Mouse (Mus musculus): ENCODE results near the gene Pakap. TPM values are rescaled to one million over a fixed set of nuclear protein-coding genes. Genes with fewer than 3 reads are reported as not detected.

Pakap gene
- total RNA-seq, 2 experiments from 2014 or later, result not detected

GRCm38 (mm10) chr4:57614686-57615085 is 46.7 kb downstream of the Pakap start:
- ATAC-seq (replicated peaks; ENCODE audit: low FRiP score, low TSS enrichment, poor library complexity, severe bottlenecking), result no peak

- ATAC-seq (replicated peaks; ENCODE audit: low FRiP score, low TSS enrichment, poor library complexity, severe bottlenecking), result no peak
Observed at GRCm38 (mm10) chr4:57618743-57619142, 50.8 kb downstream of the Pakap start.

DNA sequence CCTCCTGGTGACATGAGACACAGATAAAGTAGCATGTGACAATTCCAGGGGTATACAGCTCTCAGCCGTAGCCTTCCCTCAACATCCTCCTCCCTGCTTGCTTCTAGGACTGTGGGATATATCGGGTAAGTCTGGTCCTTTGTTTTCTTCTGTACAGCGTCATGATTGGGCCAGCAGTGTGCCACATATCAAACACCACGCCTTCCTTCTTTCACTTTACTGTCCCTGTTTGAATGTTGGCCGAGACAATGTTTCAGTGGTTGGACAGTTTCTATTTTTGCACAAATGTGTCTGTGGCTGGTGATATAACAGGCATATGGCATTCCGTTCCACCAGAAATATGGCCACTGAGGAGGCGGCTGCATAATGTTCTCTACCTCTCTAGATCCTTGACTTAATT is 54.8 kb downstream of the Pakap start:
- ATAC-seq (replicated peaks; ENCODE audit: low FRiP score, low TSS enrichment, poor library complexity, severe bottlenecking), result no peak

GRCm38 (mm10) chr4:57624819-57625218 is 56.8 kb downstream of the Pakap start:
- no peak for ATAC-seq (replicated peaks; ENCODE audit: low FRiP score, low TSS enrichment, poor library complexity, severe bottlenecking)

GRCm38 (mm10) chr4:57625306-57625705 is 57.3 kb downstream of the Pakap start:
- ATAC-seq (replicated peaks; ENCODE audit: low FRiP score, low TSS enrichment, poor library complexity, severe bottlenecking), result no peak

DNA sequence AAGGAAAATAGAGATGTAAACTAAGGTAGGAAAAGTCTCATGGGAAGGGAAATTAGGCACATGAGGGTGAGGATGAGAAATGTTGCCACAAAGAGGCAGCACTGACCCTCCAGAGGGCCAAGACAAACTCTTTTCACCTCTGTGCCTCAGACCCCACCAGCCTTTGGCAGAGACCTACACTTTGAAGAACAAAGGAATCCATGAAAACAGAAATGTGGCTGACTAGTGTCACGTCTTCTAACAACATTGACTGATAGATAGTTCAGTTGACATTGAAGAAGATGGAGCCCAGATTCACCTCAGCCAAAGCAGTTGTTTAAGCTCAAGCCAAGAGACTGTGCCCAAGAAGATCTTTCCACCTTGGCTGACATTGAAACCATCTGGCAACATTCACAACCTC is 57.8 kb downstream of the Pakap start:
- no peak for ATAC-seq (replicated peaks; ENCODE audit: low FRiP score, low TSS enrichment, poor library complexity, severe bottlenecking)

- ATAC-seq (replicated peaks; ENCODE audit: low FRiP score, low TSS enrichment, poor library complexity, severe bottlenecking), result no peak
Observed at GRCm38 (mm10) chr4:57626921-57627320, 58.9 kb downstream of the Pakap start.

DNA sequence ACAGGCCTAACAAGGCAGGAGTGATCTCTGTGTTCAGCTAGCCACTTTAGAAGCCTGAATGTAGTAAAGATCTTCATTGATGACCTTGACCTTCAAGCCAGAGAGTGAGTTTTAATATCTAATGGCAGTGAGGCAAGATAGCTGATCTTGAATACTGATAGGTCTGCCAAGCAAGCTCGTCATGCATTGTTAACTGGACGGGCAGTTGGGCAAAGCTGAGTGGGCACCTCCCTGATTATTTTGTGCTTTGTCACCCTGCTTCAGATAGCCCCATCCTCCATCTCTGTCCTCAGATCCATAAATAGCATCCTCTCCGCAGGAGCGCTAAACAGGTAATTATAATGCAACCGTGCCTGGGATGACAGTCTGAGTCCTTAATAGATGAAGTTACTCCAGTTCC is 64.4 kb downstream of the Pakap start:
- ATAC-seq (replicated peaks; ENCODE audit: low FRiP score, low TSS enrichment, poor library complexity, severe bottlenecking), result no peak

GRCm38 (mm10) chr4:57633052-57633451 is 65.1 kb downstream of the Pakap start:
- ATAC-seq (replicated peaks; ENCODE audit: low FRiP score, low TSS enrichment, poor library complexity, severe bottlenecking), result no peak

GRCm38 (mm10) chr4:57634956-57635355 is 67.0 kb downstream of the Pakap start:
- ATAC-seq (replicated peaks; ENCODE audit: low FRiP score, low TSS enrichment, poor library complexity, severe bottlenecking), result no peak

GRCm38 (mm10) chr4:57636782-57637482 is 69.0 kb downstream of the Pakap start:
- no peak for ATAC-seq (replicated peaks; ENCODE audit: low FRiP score, low TSS enrichment, poor library complexity, severe bottlenecking)

GRCm38 (mm10) chr4:57637636-57638386 is 69.8 kb downstream of the Pakap start:
- no peak for ATAC-seq (replicated peaks; ENCODE audit: low FRiP score, low TSS enrichment, poor library complexity, severe bottlenecking)

GRCm38 (mm10) chr4:57638941-57639340 is 71.0 kb downstream of the Pakap start:
- no peak for ATAC-seq (replicated peaks; ENCODE audit: low FRiP score, low TSS enrichment, poor library complexity, severe bottlenecking)

GRCm38 (mm10) chr4:57640222-57640621 is 72.2 kb downstream of the Pakap start:
- no peak for ATAC-seq (replicated peaks; ENCODE audit: low FRiP score, low TSS enrichment, poor library complexity, severe bottlenecking)

- ATAC-seq (replicated peaks; ENCODE audit: low FRiP score, low TSS enrichment, poor library complexity, severe bottlenecking), result no peak
Observed at GRCm38 (mm10) chr4:57640971-57641370, 73.0 kb downstream of the Pakap start.

- ATAC-seq (replicated peaks; ENCODE audit: low FRiP score, low TSS enrichment, poor library complexity, severe bottlenecking), result no peak
Observed at GRCm38 (mm10) chr4:57650994-57651393, 83.0 kb downstream of the Pakap start.

DNA sequence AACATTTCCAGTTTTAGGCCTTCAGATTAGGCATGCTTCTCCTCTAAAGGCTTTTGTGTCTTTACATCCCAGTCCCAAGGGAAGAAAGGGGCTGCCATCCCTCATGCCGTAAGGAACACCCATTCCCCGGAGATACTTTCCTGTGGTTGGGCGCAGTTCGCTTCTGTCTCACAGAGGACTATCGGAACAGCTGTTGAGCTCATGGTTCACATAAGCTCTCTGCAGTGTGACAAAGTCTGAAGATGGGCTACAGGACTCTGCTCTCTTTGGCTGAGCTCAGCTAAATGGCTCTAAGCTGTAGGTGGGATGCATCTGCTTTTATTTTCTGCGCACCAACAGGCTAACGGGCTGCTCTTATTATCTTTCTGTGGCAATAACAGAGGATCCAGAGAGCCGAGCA is 83.6 kb downstream of the Pakap start:
- no peak for ATAC-seq (replicated peaks; ENCODE audit: low FRiP score, low TSS enrichment, poor library complexity, severe bottlenecking)

DNA sequence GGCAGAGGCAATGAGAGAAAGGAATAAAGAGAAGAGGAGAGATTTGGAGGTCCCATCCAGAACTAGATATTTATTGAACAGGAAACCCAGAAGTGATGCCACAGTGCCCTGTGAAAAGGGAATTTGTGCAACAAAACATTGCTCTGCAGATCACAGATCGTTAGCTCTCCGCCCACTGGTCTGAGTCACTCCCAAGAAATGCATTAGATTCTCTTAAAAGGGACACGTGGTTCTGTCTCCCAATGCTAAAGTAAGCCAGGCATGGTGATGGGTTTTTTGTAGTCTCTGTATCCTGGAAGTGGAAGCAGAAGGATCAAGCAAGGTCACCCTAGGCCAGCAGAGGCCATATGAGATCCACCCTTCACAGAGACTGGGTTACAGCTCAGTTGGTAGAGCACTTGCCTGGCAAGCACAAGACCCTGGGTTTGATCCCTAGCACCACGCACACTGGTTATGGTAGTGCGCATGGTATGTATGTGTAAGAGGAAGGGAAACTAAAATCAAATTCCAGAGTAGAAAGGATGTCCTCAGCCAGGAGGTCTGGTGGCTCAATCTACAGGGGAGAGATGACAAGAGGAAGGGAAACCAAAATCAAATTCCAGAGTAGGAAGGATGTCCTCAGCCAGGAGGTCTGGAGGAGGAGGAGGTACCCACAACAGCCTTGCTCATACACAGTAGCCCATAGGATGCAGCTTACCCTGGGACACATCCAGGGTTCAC is 84.4 kb downstream of the Pakap start:
- no peak for ATAC-seq (replicated peaks; ENCODE audit: low FRiP score, low TSS enrichment, poor library complexity, severe bottlenecking)

DNA sequence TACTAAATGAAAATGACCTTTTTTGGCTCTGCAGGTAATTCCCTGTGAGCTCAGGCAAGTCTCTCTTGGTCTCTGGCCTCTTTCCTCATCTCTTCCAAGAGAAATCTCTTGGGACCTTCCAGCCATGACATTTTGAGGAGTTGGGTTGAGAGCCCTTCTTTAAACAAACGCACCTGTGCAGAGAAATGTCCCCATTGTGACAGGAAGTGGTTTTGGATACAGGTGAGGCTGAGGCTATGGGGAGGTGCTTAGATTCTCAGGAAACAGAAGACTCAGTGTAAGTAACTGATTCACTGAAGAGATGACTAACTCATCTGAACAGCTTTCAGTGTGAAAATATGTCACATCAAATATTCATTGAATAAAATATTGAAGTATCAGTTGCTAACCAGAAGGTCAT is 88.0 kb downstream of the Pakap start:
- ATAC-seq (replicated peaks; ENCODE audit: low FRiP score, low TSS enrichment, poor library complexity, severe bottlenecking), result no peak

DNA sequence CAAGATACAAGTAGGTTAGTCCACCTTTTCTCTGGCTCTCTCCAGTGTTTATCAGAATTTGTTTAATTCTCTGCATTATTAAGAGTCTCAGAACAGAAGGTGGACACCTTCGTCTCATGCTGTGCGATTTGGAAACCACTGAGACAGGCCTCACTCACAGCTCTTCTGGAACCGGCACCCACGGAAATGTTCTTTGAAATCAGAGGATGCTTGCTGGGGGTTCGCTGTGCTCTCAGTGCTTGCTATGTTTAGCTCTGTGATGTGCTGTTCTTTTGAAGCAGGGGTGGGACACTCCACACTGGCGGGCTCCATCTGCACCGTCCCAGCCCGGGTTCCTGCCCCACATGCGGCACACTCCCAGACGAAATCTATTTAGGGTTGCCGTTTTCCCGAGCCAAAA is 88.4 kb downstream of the Pakap start:
- no peak for ATAC-seq (replicated peaks; ENCODE audit: low FRiP score, low TSS enrichment, poor library complexity, severe bottlenecking)

GRCm38 (mm10) chr4:57656861-57657260 is 88.9 kb downstream of the Pakap start:
- no peak for ATAC-seq (replicated peaks; ENCODE audit: low FRiP score, low TSS enrichment, poor library complexity, severe bottlenecking)

Data from megakaryocyte-erythroid progenitor cell, adult 5-6 weeks (primary cell).